ENCODE assay signal across 15 mouse cellular contexts in genomic region chr19:46822491-46822890, GRCm38 (mm10).
"Had no signal": no experiment of that assay in that cellular context is flagged by ENCODE, and none has a peak within 500 bp of the region (broad histone marks: within the 10 kb centered on the region; RNA-seq: fewer than 3 reads in every experiment).

No protein-coding gene starts in this region.

- H3K27me3 ChIP-seq: neural tube, embryonic 15.5 days; stomach, embryonic 15.5 days had no signal

- H3K4me1 ChIP-seq: stomach, embryonic 15.5 days had no signal

- H3K4me2 ChIP-seq: neural tube, embryonic 15.5 days; stomach, embryonic 15.5 days had no signal

- H3K36me3 ChIP-seq: neural tube, embryonic 15.5 days; stomach, embryonic 15.5 days had no signal

- H3K4me3 ChIP-seq: neural tube, embryonic 15.5 days; stomach, embryonic 15.5 days had no signal

- H3K9me3 ChIP-seq: neural tube, embryonic 15.5 days; stomach, embryonic 15.5 days had no signal

- H3K27ac ChIP-seq: neural tube, embryonic 15.5 days; stomach, embryonic 15.5 days; stomach, postnatal 0 days had no signal

- H3K9ac ChIP-seq: neural tube, embryonic 15.5 days; stomach, embryonic 15.5 days had no signal

- DNase-seq: retina, postnatal 1 day; right cerebral cortex, adult 18-20 months; right cerebral cortex, postnatal 14 days; right cerebral cortex, postnatal 25 days; right cerebral cortex, postnatal 4 days; spleen, adult 18-20 months; thymus, adult 18-20 months; thymus, adult 2 months; thymus, postnatal 14 days; thymus, postnatal 25 days; thymus, postnatal 36 days; thymus, postnatal 4 days had no signal
